Mouse (Mus musculus): ENCODE measurements around the gene Uhrf1bp1. TPM values are rescaled to one million over a fixed set of nuclear protein-coding genes. Genes with fewer than 3 reads are reported as not detected.
A peak's percentile ranks its signal among the peaks of the same experiment; 100 is the strongest.

The Uhrf1bp1 gene
- polyA plus RNA-seq, 1 experiment from 2014 or later = 5.2 TPM

- Histone ChIP-seq H3K9me3 (replicated peaks; ENCODE audit: control insufficient read depth, low read length) (no peaks in the 10 kb centered on the region), H3K27ac (replicated peaks; ENCODE audit: low read depth, low read length) (peak within 1 kb of the TSS; percentile 59), H3K4me2 (ENCODE audit: low read depth, low read length) (peak within 1 kb of the TSS; percentile 85), H3K9ac (replicated peaks; ENCODE audit: low read length) (peak within 1 kb of the TSS; percentile 93), H3K4me1 (ENCODE audit: control insufficient read depth, insufficient read depth, low read length) (no peaks in the 10 kb centered on the region), H3K4me3 (ENCODE audit: low read depth, low read length) (peak within 1 kb of the TSS; percentile 97), H3K36me3 (replicated peaks; ENCODE audit: control insufficient read depth, insufficient read depth, low read depth, low read length) (no peaks in the 10 kb centered on the region), H3K27me3 (ENCODE audit: control insufficient read depth, insufficient read depth, low read length) (no peaks in the 10 kb centered on the region)
- DNase-seq (ENCODE audit: low spot score) = peak; percentile 98
- WGBS = 3% methylated on average over 29 of the region's 56 CpGs
- peak; percentile 94 for ATAC-seq (replicated peaks; ENCODE audit: insufficient number of reproducible peaks, low FRiP score, low TSS enrichment, low read depth)
Observed at GRCm38 (mm10) chr17:27820568-27821406, 35.5 kb upstream of the Uhrf1bp1 start, which contains the start of gene D17Wsu92e. TSS of gene D17Wsu92e (minus strand) at chr17:27820648.

GRCm38 (mm10) chr17:27821407-27822338, 34.6 kb upstream of the Uhrf1bp1 start:
- ATAC-seq (replicated peaks; ENCODE audit: insufficient number of reproducible peaks, low FRiP score, low TSS enrichment, low read depth) (no peak), DNase-seq (ENCODE audit: low spot score) (no peak)
- Histone ChIP-seq H3K4me1 (ENCODE audit: control insufficient read depth, insufficient read depth, low read length) (no peaks in the 10 kb centered on the region), H3K27me3 (ENCODE audit: control insufficient read depth, insufficient read depth, low read length) (no peaks in the 10 kb centered on the region), H3K4me3 (ENCODE audit: low read depth, low read length) (peak overlapping the region; percentile 97; the same call in 1 of the 2 replicates), H3K27ac (replicated peaks; ENCODE audit: low read depth, low read length) (no peak overlapping the region), H3K9ac (replicated peaks; ENCODE audit: low read length) (peak overlapping the region; percentile 64; the same call in 1 of the 2 replicates), H3K36me3 (replicated peaks; ENCODE audit: control insufficient read depth, insufficient read depth, low read depth, low read length) (no peaks in the 10 kb centered on the region), H3K4me2 (ENCODE audit: low read depth, low read length) (peak overlapping the region; percentile 67; the same call in 1 of the 2 replicates), H3K9me3 (replicated peaks; ENCODE audit: control insufficient read depth, low read length) (no peaks in the 10 kb centered on the region)
- WGBS = 67% methylated on average over 9 of the region's 9 CpGs

GRCm38 (mm10) chr17:27823142-27823905, 32.9 kb upstream of the Uhrf1bp1 start:
- Histone ChIP-seq H3K36me3 (replicated peaks; ENCODE audit: control insufficient read depth, insufficient read depth, low read depth, low read length) (no peaks in the 10 kb centered on the region), H3K27me3 (ENCODE audit: control insufficient read depth, insufficient read depth, low read length) (no peaks in the 10 kb centered on the region), H3K9me3 (replicated peaks; ENCODE audit: control insufficient read depth, low read length) (no peaks in the 10 kb centered on the region), H3K27ac (replicated peaks; ENCODE audit: low read depth, low read length) (no peak overlapping the region), H3K4me1 (ENCODE audit: control insufficient read depth, insufficient read depth, low read length) (no peaks in the 10 kb centered on the region), H3K4me3 (ENCODE audit: low read depth, low read length) (no peak overlapping the region), H3K4me2 (ENCODE audit: low read depth, low read length) (no peak overlapping the region), H3K9ac (replicated peaks; ENCODE audit: low read length) (no peak overlapping the region)
- ATAC-seq (replicated peaks; ENCODE audit: insufficient number of reproducible peaks, low FRiP score, low TSS enrichment, low read depth) (no peak), DNase-seq (ENCODE audit: low spot score) (no peak)
- 78% methylated on average over 9 of the region's 9 CpGs for WGBS

- Histone ChIP-seq H3K9me3 (replicated peaks; ENCODE audit: control insufficient read depth, low read length) (no peaks in the 10 kb centered on the region), H3K36me3 (replicated peaks; ENCODE audit: control insufficient read depth, insufficient read depth, low read depth, low read length) (no peaks in the 10 kb centered on the region), H3K4me1 (ENCODE audit: control insufficient read depth, insufficient read depth, low read length) (no peaks in the 10 kb centered on the region), H3K27ac (replicated peaks; ENCODE audit: low read depth, low read length) (no peak overlapping the region), H3K4me3 (ENCODE audit: low read depth, low read length) (no peak overlapping the region), H3K4me2 (ENCODE audit: low read depth, low read length) (no peak overlapping the region), H3K27me3 (ENCODE audit: control insufficient read depth, insufficient read depth, low read length) (no peaks in the 10 kb centered on the region), H3K9ac (replicated peaks; ENCODE audit: low read length) (no peak overlapping the region)
- 73% methylated on average over 1 of the region's 1 CpGs for WGBS
- DNase-seq (ENCODE audit: low spot score) (no peak), ATAC-seq (replicated peaks; ENCODE audit: insufficient number of reproducible peaks, low FRiP score, low TSS enrichment, low read depth) (no peak)
Observed at GRCm38 (mm10) chr17:27824941-27825340, 31.3 kb upstream of the Uhrf1bp1 start.

GRCm38 (mm10) chr17:27825539-27825938, 30.7 kb upstream of the Uhrf1bp1 start:
- DNase-seq (ENCODE audit: low spot score) (no peak), ATAC-seq (replicated peaks; ENCODE audit: insufficient number of reproducible peaks, low FRiP score, low TSS enrichment, low read depth) (no peak)
- Histone ChIP-seq H3K4me1 (ENCODE audit: control insufficient read depth, insufficient read depth, low read length) (no peaks in the 10 kb centered on the region), H3K9ac (replicated peaks; ENCODE audit: low read length) (no peak overlapping the region), H3K4me3 (ENCODE audit: low read depth, low read length) (no peak overlapping the region), H3K9me3 (replicated peaks; ENCODE audit: control insufficient read depth, low read length) (no peaks in the 10 kb centered on the region), H3K27me3 (ENCODE audit: control insufficient read depth, insufficient read depth, low read length) (no peaks in the 10 kb centered on the region), H3K4me2 (ENCODE audit: low read depth, low read length) (no peak overlapping the region), H3K36me3 (replicated peaks; ENCODE audit: control insufficient read depth, insufficient read depth, low read depth, low read length) (no peaks in the 10 kb centered on the region), H3K27ac (replicated peaks; ENCODE audit: low read depth, low read length) (no peak overlapping the region)
- WGBS = 23% methylated on average over 3 of the region's 3 CpGs

GRCm38 (mm10) chr17:27825984-27826905, 30.0 kb upstream of the Uhrf1bp1 start:
- H3K4me1 ChIP-seq (ENCODE audit: control insufficient read depth, insufficient read depth, low read length) = no peaks in the 10 kb centered on the region
- no peak overlapping the region for H3K27ac ChIP-seq (replicated peaks; ENCODE audit: low read depth, low read length)
- H3K27me3 ChIP-seq (ENCODE audit: control insufficient read depth, insufficient read depth, low read length) = no peaks in the 10 kb centered on the region
- peak; percentile 25; the same call in 1 of the 2 replicates for ATAC-seq (replicated peaks; ENCODE audit: insufficient number of reproducible peaks, low FRiP score, low TSS enrichment, low read depth)
- peak overlapping the region; percentile 18 for H3K4me3 ChIP-seq (ENCODE audit: low read depth, low read length)
- H3K36me3 ChIP-seq (replicated peaks; ENCODE audit: control insufficient read depth, insufficient read depth, low read depth, low read length) = no peaks in the 10 kb centered on the region
- peak overlapping the region; percentile 29; the same call in 1 of the 2 replicates for H3K9ac ChIP-seq (replicated peaks; ENCODE audit: low read length)
- 2% methylated on average over 22 of the region's 22 CpGs for WGBS
- peak overlapping the region; percentile 56 for H3K4me2 ChIP-seq (ENCODE audit: low read depth, low read length)
- H3K9me3 ChIP-seq (replicated peaks; ENCODE audit: control insufficient read depth, low read length) = no peaks in the 10 kb centered on the region
- peak; percentile 81 for DNase-seq (ENCODE audit: low spot score)
